Mouse (Mus musculus): ENCODE results near the gene Nasp. TPM values are rescaled to one million over a fixed set of nuclear protein-coding genes. Genes with fewer than 3 reads are reported as not detected.

Gene Nasp
- polyA plus RNA-seq, 1 experiment from 2014 or later: 80.6 TPM

DNA sequence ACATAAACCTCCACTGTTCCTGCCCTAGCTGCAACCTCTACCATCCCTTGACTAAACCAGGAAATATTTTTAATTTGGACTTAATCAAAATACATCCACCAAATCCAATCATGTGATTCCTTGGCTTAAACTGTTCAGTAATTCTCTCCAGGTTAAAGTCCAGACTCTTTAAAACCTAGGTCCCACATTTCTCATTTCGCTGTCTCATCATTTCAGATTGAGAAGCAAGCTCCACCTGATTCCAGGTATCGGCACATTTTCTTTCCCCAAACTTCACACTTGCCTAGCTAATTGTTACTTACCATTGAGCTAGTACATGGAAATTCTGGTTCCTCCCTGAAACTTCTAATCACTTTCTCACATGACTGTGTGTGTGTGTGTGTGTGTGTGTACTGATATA lies 21.7 kb upstream of the Nasp start:
- 0 out of 2 replicates have a peak, but pooled peaks cover 2% of the 10 kb centered on the region for H3K36me3 ChIP-seq (ENCODE audit: control insufficient read depth, insufficient read depth, low read length)
- H3K27me3 ChIP-seq (replicated peaks; ENCODE audit: control insufficient read depth, insufficient read depth, low read length): no peaks in the 10 kb centered on the region
- no peak for ATAC-seq
- H3K4me3 ChIP-seq (ENCODE audit: low read length): no peak overlapping the region
- H3K27ac ChIP-seq (ENCODE audit: low read depth, low read length): no peak overlapping the region
- peaks cover 23% of the 10 kb centered on the region for H3K4me1 ChIP-seq (ENCODE audit: control insufficient read depth, insufficient read depth, low read depth, low read length)
- peak overlapping the region; percentile 88 for H3K4me2 ChIP-seq (ENCODE audit: low read length)
- no peaks in the 10 kb centered on the region for H3K9me3 ChIP-seq (ENCODE audit: control insufficient read depth, low read length)
- no peak overlapping the region for H3K9ac ChIP-seq (ENCODE audit: low read depth, low read length)
- WGBS: 99% methylated on average over 2 of the region's 2 CpGs

DNA sequence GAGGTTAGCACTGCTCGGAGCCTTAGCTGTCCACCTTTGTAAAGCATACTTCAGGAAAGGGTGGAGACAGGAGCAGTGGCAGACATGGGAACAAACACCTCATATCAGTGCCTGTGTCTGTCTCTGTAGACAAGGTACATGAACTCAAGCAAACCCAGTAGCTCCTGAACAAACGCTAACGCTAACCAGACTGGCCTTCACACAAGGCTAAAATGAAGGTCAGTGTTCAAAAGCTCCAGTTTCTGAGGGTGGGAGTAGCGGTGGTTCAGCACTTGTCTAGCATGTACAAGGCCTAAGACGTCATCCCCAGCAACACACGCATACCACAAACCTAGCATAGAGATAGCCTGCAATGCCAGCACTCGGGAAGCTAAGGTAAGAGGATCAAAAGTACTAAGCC lies 17.9 kb upstream of the Nasp start:
- no peak overlapping the region for H3K4me3 ChIP-seq (ENCODE audit: low read length)
- H3K4me2 ChIP-seq (ENCODE audit: low read length): no peak overlapping the region
- no peaks in the 10 kb centered on the region for H3K27me3 ChIP-seq (replicated peaks; ENCODE audit: control insufficient read depth, insufficient read depth, low read length)
- no peak for ATAC-seq
- H3K36me3 ChIP-seq (ENCODE audit: control insufficient read depth, insufficient read depth, low read length): peaks cover 17% of the 10 kb centered on the region
- H3K9ac ChIP-seq (ENCODE audit: low read depth, low read length): no peak overlapping the region
- H3K27ac ChIP-seq (ENCODE audit: low read depth, low read length): no peak overlapping the region
- H3K4me1 ChIP-seq (ENCODE audit: control insufficient read depth, insufficient read depth, low read depth, low read length): peaks cover 23% of the 10 kb centered on the region
- WGBS: 88% methylated on average over 7 of the region's 7 CpGs
- H3K9me3 ChIP-seq (ENCODE audit: control insufficient read depth, low read length): no peaks in the 10 kb centered on the region

- H3K27ac ChIP-seq (ENCODE audit: low read depth, low read length): no peak overlapping the region
- 61% methylated on average over 6 of the region's 6 CpGs for WGBS
- no peak overlapping the region for H3K9ac ChIP-seq (ENCODE audit: low read depth, low read length)
- ATAC-seq: peak; percentile 34; the same call in 1 of the 2 replicates
- no peaks in the 10 kb centered on the region for H3K27me3 ChIP-seq (replicated peaks; ENCODE audit: control insufficient read depth, insufficient read depth, low read length)
- no peak overlapping the region for H3K4me2 ChIP-seq (ENCODE audit: low read length)
- peaks cover 12% of the 10 kb centered on the region for H3K4me1 ChIP-seq (ENCODE audit: control insufficient read depth, insufficient read depth, low read depth, low read length)
- H3K4me3 ChIP-seq (ENCODE audit: low read length): no peak overlapping the region
- H3K36me3 ChIP-seq (ENCODE audit: control insufficient read depth, insufficient read depth, low read length): peaks cover 25% of the 10 kb centered on the region
- H3K9me3 ChIP-seq (ENCODE audit: control insufficient read depth, low read length): no peaks in the 10 kb centered on the region
These were observed 16.6 kb upstream of the Nasp start for GRCm38 (mm10) chr4:116644326-116644725.

- H3K4me1 ChIP-seq (ENCODE audit: control insufficient read depth, insufficient read depth, low read depth, low read length): peaks cover under 1% of the 10 kb centered on the region
- no peaks in the 10 kb centered on the region for H3K27me3 ChIP-seq (replicated peaks; ENCODE audit: control insufficient read depth, insufficient read depth, low read length)
- no peak overlapping the region for H3K9ac ChIP-seq (ENCODE audit: low read depth, low read length)
- 100% methylated on average over 1 of the region's 1 CpGs for WGBS
- no peak overlapping the region for H3K4me3 ChIP-seq (ENCODE audit: low read length)
- peaks cover 38% of the 10 kb centered on the region for H3K36me3 ChIP-seq (ENCODE audit: control insufficient read depth, insufficient read depth, low read length)
- no peak for ATAC-seq
- no peaks in the 10 kb centered on the region for H3K9me3 ChIP-seq (ENCODE audit: control insufficient read depth, low read length)
- H3K4me2 ChIP-seq (ENCODE audit: low read length): no peak overlapping the region
- H3K27ac ChIP-seq (ENCODE audit: low read depth, low read length): no peak overlapping the region
These were observed 14.3 kb upstream of the Nasp start for GRCm38 (mm10) chr4:116642071-116642470.

DNA sequence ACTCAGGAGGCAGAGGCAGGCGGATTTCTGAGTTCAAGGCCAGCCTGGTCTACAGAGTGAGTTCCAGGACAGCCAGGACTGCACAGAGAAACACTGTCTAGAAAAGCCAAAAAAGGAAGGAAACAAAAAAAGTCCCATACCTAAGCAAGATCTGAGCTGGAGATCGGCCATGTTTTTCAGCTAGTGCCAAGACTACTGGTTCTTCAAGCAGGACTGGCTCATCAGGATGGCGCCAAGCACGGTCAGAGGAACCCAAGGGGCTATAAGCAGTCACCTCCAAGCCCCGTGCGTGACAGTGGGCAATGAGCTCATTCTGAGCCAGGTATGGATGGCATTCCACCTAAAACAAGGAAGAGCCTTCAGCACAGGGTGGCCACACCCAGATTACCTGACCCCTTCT lies 11.1 kb upstream of the Nasp start:
- Histone ChIP-seq H3K9me3 (ENCODE audit: control insufficient read depth, low read length) (no peaks in the 10 kb centered on the region), H3K4me2 (ENCODE audit: low read length) (no peak overlapping the region), H3K4me3 (ENCODE audit: low read length) (no peak overlapping the region), H3K27ac (ENCODE audit: low read depth, low read length) (no peak overlapping the region), H3K9ac (ENCODE audit: low read depth, low read length) (no peak overlapping the region), H3K4me1 (ENCODE audit: control insufficient read depth, insufficient read depth, low read depth, low read length) (no peaks in the 10 kb centered on the region), H3K36me3 (ENCODE audit: control insufficient read depth, insufficient read depth, low read length) (peaks cover 46% of the 10 kb centered on the region), H3K27me3 (replicated peaks; ENCODE audit: control insufficient read depth, insufficient read depth, low read length) (no peaks in the 10 kb centered on the region)
- 0 out of 2 replicates have a peak, but pooled peaks have one; percentile 37 for ATAC-seq
- WGBS: 98% methylated on average over 6 of the region's 6 CpGs

GRCm38 (mm10) chr4:116635197-116635596 lies 7.5 kb upstream of the Nasp start:
- Histone ChIP-seq H3K36me3 (ENCODE audit: control insufficient read depth, insufficient read depth, low read length) (peaks cover 27% of the 10 kb centered on the region), H3K4me1 (ENCODE audit: control insufficient read depth, insufficient read depth, low read depth, low read length) (no peaks in the 10 kb centered on the region), H3K27me3 (replicated peaks; ENCODE audit: control insufficient read depth, insufficient read depth, low read length) (no peaks in the 10 kb centered on the region), H3K4me3 (ENCODE audit: low read length) (no peak overlapping the region), H3K9ac (ENCODE audit: low read depth, low read length) (no peak overlapping the region), H3K27ac (ENCODE audit: low read depth, low read length) (no peak overlapping the region), H3K4me2 (ENCODE audit: low read length) (no peak overlapping the region), H3K9me3 (ENCODE audit: control insufficient read depth, low read length) (no peaks in the 10 kb centered on the region)
- peak; percentile 55; the same call in 1 of the 2 replicates for ATAC-seq
- WGBS: 73% methylated on average over 1 of the region's 1 CpGs

GRCm38 (mm10) chr4:116627359-116627716 lies 403 bp downstream of the Nasp start:
- peak overlapping the region; percentile 99 for H3K4me3 ChIP-seq (ENCODE audit: low read length)
- peaks cover 14% of the 10 kb centered on the region for H3K4me1 ChIP-seq (ENCODE audit: control insufficient read depth, insufficient read depth, low read depth, low read length)
- peak overlapping the region; percentile 90 for H3K4me2 ChIP-seq (ENCODE audit: low read length)
- peak overlapping the region; percentile 96 for H3K27ac ChIP-seq (ENCODE audit: low read depth, low read length)
- H3K36me3 ChIP-seq (ENCODE audit: control insufficient read depth, insufficient read depth, low read length): no peaks in the 10 kb centered on the region
- ATAC-seq: peak; percentile 95
- WGBS: under 1% methylated on average over 13 of the region's 13 CpGs
- H3K9ac ChIP-seq (ENCODE audit: low read depth, low read length): peak overlapping the region; percentile 86
- H3K27me3 ChIP-seq (replicated peaks; ENCODE audit: control insufficient read depth, insufficient read depth, low read length): no peaks in the 10 kb centered on the region
- H3K9me3 ChIP-seq (ENCODE audit: control insufficient read depth, low read length): no peaks in the 10 kb centered on the region

GRCm38 (mm10) chr4:116626658-116627358 lies 933 bp downstream of the Nasp start:
- Histone ChIP-seq H3K4me3 (ENCODE audit: low read length) (peak overlapping the region; percentile 99), H3K4me1 (ENCODE audit: control insufficient read depth, insufficient read depth, low read depth, low read length) (peaks cover 14% of the 10 kb centered on the region), H3K27me3 (replicated peaks; ENCODE audit: control insufficient read depth, insufficient read depth, low read length) (no peaks in the 10 kb centered on the region), H3K36me3 (ENCODE audit: control insufficient read depth, insufficient read depth, low read length) (no peaks in the 10 kb centered on the region), H3K9ac (ENCODE audit: low read depth, low read length) (peak overlapping the region; percentile 86), H3K27ac (ENCODE audit: low read depth, low read length) (peak overlapping the region; percentile 96), H3K4me2 (ENCODE audit: low read length) (peak overlapping the region; percentile 90), H3K9me3 (ENCODE audit: control insufficient read depth, low read length) (no peaks in the 10 kb centered on the region)
- ATAC-seq: peak; percentile 79
- under 1% methylated on average over 51 of the region's 53 CpGs for WGBS

- ATAC-seq: no peak
- no peak overlapping the region for H3K4me2 ChIP-seq (ENCODE audit: low read length)
- H3K4me1 ChIP-seq (ENCODE audit: control insufficient read depth, insufficient read depth, low read depth, low read length): peaks cover 14% of the 10 kb centered on the region
- H3K27ac ChIP-seq (ENCODE audit: low read depth, low read length): no peak overlapping the region
- no peaks in the 10 kb centered on the region for H3K27me3 ChIP-seq (replicated peaks; ENCODE audit: control insufficient read depth, insufficient read depth, low read length)
- H3K36me3 ChIP-seq (ENCODE audit: control insufficient read depth, insufficient read depth, low read length): no peaks in the 10 kb centered on the region; the same call in 1 of the 2 replicates
- no peak overlapping the region for H3K4me3 ChIP-seq (ENCODE audit: low read length)
- no peak overlapping the region for H3K9ac ChIP-seq (ENCODE audit: low read depth, low read length)
- 92% methylated on average over 4 of the region's 4 CpGs for WGBS
- H3K9me3 ChIP-seq (ENCODE audit: control insufficient read depth, low read length): no peaks in the 10 kb centered on the region
These were observed 2.9 kb downstream of the Nasp start for GRCm38 (mm10) chr4:116624831-116625230.

Measured in hindbrain, embryonic 16.5 days (tissue).